Mouse (Mus musculus) NIH3T3 (cell line): ENCODE measurements around the gene Snai3.

Experiments
- DNase-seq: peaks from one replicate; pipeline ENCODE4 v3.0.0-alpha.2; 2012; ENCODE audit warnings: low read depth

Gene Snai3

GRCm38 (mm10) chr8:122459218-122459900 is 1.2 kb downstream of the Snai3 start:
- peak; percentile 42 for DNase-seq

GRCm38 (mm10) chr8:122457171-122457570 is 3.4 kb downstream of the Snai3 start:
- no peak for DNase-seq

DNA sequence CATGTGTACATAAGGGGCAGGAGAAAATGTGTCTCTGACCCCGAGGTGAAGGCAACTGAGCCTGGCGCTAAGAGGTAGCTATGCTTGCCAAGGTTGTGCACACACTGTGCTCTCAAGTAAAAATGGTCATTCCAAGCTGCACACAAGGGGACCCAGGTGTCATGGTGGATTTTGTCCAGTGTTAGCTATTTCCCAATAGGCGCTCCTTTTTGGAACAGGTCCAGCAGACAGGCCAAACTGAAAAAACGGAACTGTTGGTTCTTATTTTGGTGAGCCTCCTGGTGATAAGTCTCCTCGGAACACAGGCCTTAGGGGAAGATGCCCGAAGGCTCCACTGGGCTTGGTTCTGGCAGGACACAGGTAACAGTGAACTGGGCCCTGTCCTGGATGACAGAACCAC is 6.1 kb downstream of the Snai3 start:
- no peak for DNase-seq

- no peak for DNase-seq
Observed at GRCm38 (mm10) chr8:122452154-122452553, 8.4 kb downstream of the Snai3 start.

GRCm38 (mm10) chr8:122451161-122451703 is 9.3 kb downstream of the Snai3 start:
- no peak for DNase-seq

GRCm38 (mm10) chr8:122445203-122445602 is 15.3 kb downstream of the Snai3 start:
- peak; percentile 54 for DNase-seq

DNA sequence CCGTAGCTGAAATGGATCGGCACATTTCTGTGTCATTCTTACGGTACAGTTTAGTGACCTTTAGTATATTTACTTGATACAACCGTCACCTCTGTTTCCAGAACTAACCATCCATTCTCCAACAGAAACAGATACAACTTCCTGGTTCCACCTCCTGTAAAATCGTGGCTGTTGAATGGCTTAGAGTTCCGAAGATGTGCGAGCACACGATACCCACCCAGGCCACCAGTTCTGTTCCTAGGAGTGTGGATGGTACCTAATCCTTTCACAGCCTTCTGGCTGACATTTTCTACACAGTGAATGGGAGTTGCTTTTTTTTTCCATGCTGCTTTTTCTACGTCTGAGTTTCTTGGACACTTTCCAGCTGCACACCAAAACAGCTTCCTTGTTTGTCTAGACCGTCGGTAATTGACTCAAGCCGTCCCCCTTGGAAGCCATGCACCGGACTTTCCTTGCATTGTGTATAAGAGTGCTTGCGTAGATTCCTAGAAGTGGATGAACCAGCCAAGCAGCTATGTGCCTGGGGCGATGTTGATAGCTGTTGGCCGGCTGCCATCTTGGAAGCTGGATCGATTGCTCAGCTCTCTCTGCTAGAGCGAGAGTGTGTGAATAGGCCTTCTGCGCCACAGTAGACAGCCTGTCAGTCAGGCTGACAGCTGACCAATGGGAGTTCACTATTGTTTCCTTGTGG is 16.3 kb downstream of the Snai3 start:
- DNase-seq: peak; percentile 100

DNA sequence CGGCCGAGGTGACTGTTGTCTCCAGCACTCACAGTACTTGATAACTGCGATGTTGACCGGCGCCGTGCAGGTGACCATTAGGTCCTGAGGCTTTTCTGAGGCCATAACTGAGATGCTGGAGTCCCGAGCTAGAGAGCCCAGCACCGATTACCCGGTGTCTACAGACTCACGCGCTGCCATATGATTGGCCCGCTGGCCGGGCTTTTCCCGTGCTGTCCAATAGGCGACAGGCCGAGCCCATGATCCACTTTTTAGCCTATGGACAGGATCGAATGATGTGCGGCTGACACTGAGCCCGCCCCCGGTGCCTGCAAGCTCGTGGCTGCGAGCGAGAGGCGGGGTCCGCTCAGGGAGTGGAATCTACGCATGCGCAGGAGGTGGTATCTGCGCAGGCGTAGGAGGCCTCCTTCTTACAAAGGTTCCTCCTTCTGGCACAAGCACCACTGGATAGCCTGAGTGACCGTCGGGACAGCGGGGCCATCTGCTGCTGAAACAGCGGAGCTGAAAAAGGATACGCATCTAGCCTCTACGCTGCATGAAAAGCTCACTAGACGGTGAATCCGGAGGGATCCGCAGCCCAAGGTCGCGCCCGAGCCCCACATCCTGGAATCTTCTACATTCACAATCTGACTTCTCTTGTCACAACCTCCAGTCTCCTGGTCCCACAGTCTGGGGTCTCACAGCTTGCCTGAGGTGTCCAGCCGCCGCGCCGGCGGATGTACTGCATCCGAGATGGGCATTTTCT is 17.1 kb downstream of the Snai3 start, which contains the start of gene Mvd:
TSS of gene Mvd (minus strand) at position 161 of the 745 bp plus-strand sequence.
- peak; percentile 100 for DNase-seq

GRCm38 (mm10) chr8:122442781-122443180 is 17.8 kb downstream of the Snai3 start:
- DNase-seq: no peak

DNA sequence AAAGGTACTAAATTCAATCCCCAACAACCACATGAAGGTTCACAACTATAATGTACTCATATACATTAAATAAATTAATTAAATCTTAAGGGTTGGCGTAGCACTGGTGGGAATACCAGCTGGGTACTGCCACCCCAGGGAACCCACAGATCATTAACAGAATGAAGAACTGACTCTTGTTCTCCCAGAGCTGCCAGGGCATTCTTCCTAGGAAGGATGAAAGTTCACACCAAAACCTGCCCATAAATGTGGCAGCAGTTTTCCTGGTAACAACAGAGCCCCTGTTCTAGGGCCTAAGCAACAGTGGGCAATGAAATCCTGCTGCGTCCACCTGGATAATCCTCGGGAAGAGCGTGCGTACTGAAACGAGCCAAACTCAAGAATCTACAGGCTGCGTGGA is 18.2 kb downstream of the Snai3 start:
- DNase-seq: no peak

DNA sequence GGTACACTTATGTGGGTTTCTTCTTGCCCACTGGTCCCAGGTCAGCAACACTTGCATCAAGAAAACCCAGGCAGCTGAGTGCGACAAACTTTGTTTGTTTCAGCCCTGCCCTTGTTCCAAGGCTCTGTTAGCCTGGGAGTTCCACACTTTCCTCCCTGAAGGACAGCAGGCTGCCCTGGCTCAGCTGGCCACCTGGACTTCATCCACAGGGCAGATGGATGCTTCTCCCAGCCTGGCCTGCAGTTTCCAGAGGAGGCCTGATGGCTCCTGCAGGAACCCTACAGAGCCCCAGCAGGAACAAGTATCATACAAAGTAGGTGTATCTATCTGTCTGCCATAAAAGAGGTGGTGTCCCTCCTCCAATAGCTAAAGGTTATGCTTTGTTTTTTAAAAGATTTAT is 19.2 kb downstream of the Snai3 start:
- DNase-seq: no peak

GRCm38 (mm10) chr8:122439336-122439735 is 21.2 kb downstream of the Snai3 start:
- no peak for DNase-seq

- no peak for DNase-seq
Observed at GRCm38 (mm10) chr8:122437708-122438331, 22.7 kb downstream of the Snai3 start.

DNA sequence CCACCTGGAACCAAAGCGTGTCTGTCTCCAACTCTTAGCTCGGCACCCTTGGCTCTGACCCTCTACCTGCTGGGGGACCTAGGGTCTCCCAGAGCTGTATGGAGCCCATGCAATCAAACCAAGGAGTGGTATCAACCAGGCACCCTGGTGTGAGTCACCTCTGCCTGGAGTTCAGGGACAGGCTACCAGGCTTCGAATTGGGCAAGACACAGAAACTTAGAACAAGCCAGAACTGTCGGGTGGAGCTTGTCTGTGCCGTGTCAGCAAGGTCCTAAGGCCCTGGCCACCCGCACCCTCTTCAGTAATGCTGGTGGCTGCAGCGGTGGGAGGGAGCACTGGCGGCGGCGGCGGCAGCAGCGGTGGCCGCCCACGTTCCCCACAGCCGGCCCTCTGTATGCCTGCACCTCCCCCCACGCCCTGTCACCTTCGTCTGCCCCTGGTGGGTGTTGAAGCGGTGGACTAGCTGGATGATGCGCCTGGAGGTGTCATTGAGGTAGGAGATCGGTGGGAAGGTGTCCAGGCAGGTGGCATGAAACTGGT is 23.9 kb downstream of the Snai3 start:
- no peak for DNase-seq

DNA sequence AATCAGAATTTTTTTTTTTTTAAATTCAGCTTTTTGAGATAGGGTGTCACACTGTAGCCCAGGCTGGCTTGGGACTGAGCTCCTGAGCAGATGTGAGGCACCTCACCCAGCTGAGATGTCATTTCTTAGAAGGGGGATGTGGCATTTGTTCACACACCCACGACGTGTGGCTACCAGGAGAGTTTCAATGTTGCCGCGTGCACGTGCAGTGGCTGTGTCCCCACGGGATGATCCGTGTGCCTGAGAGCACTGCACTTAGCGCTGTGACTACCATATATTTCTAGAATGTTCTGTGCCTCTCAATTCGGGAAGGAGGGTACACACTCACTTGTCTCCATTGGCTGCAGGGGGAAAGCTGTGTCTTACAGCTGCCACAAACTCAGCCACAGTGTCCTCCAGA is 24.4 kb downstream of the Snai3 start:
- no peak for DNase-seq

- peak; percentile 40 for DNase-seq
Observed at GRCm38 (mm10) chr8:122435375-122435774, 25.2 kb downstream of the Snai3 start.

DNA sequence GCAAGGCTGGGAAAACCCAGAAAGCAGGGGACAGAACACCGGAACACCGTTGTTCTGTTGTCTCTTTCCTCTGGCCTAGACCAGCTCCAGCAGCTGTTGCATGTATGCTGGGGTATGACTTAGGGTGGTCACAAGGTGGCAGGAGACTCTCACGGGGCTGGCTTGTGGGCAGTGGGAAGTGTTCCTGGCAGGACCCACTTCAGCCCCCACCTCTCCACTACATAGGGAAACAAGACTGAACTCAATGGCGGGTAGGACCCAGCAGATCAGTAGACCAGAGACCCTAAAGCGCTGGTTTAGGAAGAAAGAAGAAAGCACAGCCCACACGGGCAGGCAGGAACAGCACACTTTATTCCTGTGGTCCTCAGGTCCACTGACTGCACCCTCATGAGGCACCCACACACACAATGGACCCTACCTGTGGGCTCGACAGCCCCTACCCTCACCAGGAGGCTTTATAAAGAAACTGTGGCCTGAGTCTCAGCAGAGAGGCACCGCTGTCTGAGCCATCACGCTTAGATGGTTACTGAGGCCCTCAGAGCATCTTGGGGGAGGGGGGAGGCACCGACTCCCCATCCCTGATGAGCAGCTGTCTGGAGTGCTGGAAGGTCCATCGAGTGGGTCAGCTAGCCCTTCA is 27.1 kb downstream of the Snai3 start:
- peak; percentile 37 for DNase-seq

GRCm38 (mm10) chr8:122432443-122433268 is 27.9 kb downstream of the Snai3 start, which contains the start of gene Cyba:
Gene Cyba (minus strand): TSS chr8:122432930.
- DNase-seq: peak; percentile 66

- peak; percentile 36 for DNase-seq
Observed at GRCm38 (mm10) chr8:122431694-122432442, 28.7 kb downstream of the Snai3 start.

GRCm38 (mm10) chr8:122430646-122431045 is 29.9 kb downstream of the Snai3 start:
- DNase-seq: no peak
